Mouse (Mus musculus): ENCODE measurements around the gene Spata17.

Gene Spata17

DNA sequence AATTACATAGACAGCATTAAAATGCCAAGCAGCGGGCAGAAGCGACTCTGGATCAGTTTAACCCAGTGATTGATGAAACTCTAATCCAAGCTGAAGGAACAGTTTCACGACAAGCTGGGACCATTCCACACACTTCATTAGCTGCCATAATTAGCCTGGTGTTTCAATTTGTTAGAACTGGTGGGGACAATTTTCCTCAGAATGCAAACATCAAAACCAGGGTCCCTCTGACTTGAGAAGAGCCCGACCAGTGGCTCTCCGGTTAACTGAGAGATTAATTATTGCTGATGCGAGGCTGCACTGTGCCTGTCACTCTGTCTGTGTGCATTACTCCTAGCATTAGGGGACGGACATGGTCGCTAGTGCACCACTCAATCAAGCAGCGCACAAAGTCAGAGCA is 137.9 kb downstream of the Spata17 start:
- no peak for DNase-seq (ENCODE audit: low spot score)

DNA sequence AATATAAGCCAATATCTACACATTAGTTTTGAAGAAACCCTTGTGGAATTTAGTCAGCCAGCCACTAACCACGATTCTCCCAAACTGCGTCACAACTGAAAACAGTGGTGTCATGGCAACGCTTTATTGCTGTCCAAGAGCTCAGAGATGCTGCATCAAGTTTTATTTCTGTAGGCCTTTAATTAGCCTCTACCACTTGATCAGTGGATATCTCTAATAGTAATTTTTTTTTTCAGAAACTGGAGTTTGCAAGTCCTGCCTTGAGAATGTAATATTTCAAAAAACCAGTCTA is 138.3 kb downstream of the Spata17 start:
- no peak for DNase-seq (ENCODE audit: low spot score)

DNA sequence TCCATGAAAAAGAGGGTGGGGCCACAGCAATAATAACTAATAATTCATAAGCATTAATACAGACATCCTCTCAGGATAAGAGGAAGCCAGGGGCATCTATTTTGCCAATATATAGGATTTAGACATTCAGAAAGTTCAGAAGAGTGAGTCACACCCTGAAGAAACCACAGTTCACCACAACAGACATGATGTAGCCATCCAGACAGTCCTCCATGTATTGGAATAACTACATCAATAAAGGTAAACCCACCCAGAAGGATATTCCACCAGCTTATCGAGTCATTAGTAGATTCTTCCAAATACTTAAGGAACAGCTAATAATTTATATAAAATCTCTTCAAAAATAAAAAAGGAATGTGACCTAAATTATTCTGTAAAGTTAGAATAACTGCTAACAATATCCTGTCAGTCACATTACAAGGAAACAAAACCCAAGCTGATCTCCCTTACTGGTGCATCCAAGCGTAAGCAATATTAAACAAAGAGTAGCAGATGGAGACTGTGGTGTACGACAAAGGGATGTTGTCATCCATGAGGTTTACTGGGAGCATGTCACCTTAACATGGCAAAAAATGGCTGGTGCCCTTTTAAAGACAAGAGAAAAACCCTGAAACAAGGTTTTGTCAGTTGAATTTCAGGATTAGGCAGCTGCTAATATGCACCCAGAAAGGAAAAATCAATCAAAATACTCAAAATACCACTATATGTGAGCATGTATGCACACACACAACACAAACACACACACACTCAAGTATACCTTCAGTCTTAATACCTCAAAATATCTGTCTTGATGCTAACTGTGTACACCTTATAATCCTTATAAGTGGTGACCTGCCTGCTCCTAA is 138.8 kb downstream of the Spata17 start:
- DNase-seq (ENCODE audit: low spot score) = no peak

DNA sequence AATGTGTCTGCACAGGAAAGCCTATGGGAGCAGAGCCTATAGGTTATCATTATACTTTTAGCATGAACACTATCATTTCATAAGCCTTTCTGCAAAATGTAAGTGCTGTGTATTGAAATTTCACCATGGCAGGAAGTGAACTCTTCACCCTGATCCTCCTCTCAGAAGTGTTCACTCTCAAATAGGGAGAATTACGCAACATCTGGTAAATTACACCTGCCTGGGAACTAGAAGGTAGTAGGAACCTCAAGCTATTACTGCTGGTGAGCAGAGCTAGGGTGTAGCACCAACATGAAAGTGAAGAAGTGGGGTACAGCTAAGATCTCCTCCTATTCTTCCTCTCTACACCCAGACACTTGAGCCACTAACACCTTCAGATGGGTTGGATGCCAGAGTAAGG is 155.4 kb downstream of the Spata17 start:
- no peak for DNase-seq (ENCODE audit: low spot score)

DNA sequence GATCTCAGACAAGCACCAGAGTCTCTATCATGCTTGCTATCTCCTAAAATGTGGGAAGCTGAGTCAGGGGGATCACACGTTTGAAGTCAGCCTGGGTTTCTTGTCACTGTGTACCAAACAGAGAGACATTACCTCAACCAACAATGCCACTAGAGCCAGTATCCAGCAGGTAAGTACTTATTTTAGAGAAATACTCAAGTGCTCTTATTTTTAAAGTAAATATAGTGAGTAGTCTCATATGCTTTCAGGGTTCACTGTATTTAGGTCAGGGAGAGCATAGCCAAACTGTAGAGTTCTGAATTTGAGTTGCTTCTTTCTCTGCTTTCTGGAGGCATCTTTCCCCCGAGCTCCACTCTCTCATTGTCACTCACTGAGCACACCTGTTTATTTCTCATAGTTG is 160.9 kb downstream of the Spata17 start:
- no peak for DNase-seq (ENCODE audit: low spot score)

DNA sequence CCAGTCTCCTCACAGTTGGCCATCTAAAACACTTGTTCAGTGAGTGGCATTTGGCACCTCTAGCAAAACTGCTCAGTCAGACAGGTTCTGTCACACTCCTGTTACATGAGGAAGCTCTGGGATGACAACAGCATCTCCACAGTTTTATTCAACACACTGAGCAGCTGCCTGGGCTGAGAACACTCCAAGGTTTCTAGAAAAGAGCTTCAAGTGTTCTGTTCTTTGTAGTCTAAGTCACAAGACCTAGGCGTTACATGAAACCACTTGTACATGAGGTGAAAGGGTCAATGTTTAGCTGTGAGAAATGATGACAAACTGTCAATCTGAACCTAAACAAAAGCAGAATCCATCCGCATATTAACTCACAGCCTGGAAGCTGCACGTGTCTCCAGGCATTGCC is 161.4 kb downstream of the Spata17 start:
- DNase-seq (ENCODE audit: low spot score) = no peak

DNA sequence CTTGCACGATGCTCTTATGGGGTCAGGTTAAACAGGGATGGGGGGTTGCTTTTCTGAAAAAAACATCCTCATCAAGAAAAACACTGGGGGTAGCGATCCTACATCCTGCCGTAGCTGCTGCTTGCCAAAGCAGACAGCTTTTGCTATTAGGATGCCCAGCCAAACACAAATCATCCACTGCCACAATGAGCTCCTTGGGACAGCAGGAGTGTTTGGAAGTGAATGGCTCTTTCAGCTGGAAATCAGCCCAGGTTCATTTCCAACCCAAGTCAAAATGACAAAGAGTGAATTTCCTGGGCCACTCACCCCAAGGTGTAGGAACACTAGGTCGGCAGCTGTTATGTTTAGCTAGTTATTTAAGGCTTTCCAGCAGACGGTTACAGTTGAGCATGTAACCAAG is 162.7 kb downstream of the Spata17 start:
- DNase-seq (ENCODE audit: low spot score) = no peak

DNA sequence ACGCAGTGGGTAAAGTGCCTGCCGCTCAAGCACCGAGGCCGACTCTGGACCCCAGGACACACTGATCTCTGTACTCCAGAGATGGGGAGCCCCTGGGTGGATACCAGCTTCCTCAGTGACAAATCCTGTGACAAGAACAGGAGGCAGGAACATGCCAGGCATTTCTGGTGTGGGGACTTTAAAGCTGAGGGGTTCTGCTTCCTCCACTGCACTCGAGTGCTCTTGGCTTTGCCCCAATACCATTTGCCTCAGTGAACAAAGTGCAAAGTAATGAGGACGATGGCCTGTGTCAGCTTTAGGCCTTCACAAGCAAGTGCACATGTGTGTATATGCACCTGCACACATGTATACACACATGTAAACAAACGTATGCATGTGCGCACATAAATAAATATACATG is 164.0 kb downstream of the Spata17 start:
- no peak for DNase-seq (ENCODE audit: low spot score)

DNA sequence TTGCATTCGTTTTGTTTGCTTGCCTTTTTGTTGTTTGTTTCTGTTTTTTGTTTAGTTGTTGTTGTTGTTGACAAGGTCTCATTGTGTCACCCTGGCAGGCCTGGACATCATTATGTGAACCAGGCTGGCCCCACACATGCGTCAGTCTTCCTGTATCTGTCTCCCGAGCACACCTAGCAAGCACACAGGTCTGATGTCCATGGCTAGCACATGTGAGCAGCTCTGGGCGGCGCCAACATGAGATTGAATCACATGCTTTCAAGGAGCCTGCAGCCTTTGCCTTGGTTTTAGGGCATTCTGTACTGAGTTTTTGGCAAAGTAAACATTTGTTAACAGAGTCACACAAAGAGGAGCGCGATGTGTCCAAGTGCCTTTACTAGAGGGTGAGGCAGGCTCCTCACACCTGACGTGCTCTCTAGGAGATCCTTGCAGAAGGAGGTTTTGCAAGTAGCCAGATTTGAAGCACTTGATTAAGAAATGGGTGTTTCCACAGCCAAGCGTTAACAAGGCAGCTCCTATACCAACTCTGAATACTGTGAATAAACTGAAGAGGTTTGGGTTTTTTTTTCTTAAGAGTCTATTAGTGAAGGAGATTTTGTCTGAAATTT is 166.5 kb downstream of the Spata17 start:
- DNase-seq (ENCODE audit: low spot score) = no peak

DNA sequence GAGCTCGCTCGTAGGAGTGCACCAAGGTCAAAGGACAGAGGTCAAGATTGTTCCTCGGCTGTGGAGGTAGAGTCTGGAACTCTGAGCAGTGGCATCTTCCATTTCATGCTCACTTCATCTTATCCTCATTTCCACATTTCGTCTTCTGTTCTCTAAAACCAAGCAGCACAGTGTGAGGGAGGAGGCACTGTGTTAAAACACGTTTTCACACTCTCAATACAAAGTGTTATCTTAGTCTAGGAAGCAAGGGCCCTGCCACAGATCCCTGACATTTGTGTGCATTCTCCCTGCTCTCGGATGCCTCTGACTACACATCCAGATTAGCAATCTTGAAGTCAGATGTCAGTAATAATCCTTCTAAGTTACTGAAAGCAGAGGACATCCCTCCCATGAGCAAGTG is 170.5 kb downstream of the Spata17 start:
- DNase-seq (ENCODE audit: low spot score) = no peak

DNA sequence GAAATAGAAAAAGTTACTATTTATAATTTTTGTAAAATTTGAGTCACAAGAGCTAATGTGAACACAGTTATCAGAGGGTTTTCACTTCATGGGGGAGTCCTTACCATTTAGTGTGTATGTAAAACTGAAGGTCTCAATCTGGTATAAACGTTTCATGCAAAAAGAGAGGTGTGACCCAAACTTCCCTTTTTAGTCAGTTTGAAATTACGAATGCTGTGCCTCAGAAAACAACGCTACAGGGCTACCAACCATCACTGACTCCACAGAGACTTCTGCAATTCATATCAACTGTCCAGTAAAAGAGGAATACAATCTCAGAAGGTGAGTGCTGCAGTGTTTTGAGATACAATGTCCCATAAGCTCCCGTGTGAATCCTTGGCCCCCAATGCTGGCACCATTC is 175.5 kb downstream of the Spata17 start:
- DNase-seq (ENCODE audit: low spot score) = no peak

DNA sequence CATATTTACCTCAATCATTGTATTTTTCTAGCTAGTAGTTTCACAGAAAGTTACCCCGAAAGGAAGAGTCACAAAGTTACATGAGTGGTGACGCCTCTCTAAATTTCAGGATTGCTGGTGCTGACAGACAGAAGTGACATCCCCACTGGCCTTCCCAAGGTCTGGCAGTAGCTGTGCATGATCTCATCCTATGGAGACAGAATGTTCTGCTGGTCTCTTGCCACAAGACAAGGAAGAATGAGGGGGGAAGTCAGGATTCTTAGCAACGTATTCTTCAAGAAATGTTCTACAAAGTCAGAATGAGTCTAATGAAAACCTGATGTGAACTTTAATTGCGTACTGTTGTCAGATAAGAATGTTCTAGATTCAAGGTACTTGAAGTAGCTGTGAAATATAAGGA is 179.5 kb downstream of the Spata17 start:
- DNase-seq (ENCODE audit: low spot score) = no peak

DNA sequence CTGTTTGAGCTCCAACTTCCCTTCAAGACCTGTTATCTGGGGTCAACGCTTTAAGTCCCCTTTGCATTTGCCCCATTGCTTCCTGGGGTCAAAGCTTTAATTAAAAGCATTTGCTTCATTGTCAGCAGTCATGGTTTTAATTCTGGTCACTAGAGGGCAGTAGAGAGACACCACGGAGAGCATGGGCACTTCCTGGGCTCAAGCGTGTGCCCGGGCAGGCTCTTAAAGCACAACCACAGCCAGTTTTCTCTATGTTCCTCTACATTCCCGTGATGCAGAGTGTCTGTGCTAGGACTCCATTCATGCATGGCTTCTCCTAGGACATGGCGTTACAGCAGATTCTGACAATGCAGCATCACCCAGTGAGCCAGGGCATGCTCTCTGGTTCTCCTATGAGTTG is 183.5 kb downstream of the Spata17 start:
- DNase-seq (ENCODE audit: low spot score) = no peak

DNA sequence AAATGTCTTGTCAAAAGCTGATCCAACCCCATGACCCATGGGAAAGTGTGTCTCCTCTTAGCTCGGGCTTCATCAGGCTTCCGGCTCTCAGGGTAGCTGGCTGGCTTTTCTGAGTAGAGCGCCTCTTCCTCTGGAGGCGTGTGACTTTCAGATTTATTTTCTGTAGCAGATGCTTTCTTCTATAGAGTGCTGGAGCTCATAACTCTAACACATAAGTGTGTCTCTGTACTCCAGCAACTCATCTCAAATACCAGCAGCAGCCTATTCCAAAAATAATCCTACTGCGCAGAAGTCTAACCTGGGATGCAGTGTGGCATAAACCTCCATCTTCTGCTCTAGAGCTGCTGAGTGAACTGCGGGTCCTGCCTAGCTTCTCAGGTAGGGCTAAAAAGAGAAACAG is 186.4 kb downstream of the Spata17 start:
- DNase-seq (ENCODE audit: low spot score) = no peak

DNA sequence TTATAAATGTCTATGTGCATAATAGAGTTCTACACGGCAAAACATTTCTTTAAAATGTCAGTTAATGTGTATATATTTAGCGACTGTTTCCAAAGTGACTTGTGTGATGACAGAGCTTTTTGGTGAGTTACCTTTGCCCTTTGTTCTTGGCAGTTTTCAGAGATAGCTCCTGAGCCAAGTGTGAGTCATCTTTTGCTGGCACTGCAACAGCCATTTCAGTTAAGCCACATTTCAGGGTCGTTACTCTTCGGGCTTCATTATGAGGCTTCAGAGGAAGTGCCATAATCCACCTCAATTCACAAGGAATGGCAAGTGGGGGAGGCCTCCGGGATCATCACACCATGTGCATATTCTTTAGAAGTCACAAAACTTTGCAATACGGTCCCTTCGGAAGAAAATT is 195.3 kb downstream of the Spata17 start:
- DNase-seq (ENCODE audit: low spot score) = no peak

DNA sequence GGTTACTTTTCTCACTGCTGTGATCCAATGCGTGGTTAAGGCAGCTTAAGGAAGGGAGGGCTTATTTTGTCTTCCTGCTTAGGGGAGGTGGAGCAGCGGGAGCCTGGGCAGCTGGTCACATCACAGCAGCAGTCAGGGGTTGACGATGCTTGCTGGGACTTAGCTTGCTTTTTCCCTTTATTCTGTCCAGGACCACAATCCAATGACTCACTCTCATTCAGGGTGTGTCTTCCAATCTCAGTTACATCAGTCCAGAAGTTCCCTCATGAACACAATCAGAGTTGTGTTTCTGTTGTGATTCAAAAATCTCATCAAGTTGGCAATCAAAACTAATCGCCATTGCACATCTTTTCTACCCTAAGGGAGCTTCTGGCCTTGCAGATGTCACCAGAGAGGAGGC is 199.1 kb downstream of the Spata17 start:
- DNase-seq (ENCODE audit: low spot score) = no peak

DNA sequence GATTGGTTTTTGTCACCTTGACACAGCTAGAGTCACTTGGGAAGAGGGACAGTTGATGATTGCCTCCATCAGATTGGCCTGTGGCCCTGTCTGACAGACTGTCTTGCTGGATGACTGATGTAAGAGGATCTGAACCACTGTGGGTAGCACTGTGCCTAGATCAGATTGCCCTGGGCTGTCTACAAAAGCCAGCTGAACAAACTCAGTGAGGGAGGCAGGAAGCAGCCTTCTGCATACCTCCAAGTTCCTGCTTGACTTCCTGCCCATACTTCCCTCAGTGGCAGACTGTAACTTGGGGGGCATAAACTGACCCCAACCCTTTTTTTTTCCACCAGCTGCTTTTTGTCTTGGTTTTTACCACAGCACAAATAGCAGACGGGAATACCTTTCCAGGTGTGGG is 199.6 kb downstream of the Spata17 start:
- no peak for DNase-seq (ENCODE audit: low spot score)

DNA sequence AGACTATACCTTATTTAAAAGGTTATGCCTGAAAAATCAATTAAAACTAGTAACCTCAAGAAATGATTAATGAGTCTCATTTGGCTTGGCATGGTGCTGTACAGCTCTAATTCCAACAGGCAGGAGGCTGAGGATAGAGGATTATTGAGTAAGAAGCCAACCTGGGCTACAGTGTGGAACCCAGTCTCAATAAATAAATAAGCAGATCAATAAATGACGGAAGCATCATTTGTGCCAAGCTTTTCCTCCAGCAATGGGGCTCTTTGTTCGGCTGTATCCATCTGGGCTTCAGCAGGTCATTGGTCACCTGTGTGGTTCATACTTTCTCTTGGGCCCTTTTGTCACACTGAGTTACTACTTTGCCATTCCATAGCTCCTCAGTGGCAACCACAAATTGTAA is 201.1 kb downstream of the Spata17 start:
- no peak for DNase-seq (ENCODE audit: low spot score)

DNA sequence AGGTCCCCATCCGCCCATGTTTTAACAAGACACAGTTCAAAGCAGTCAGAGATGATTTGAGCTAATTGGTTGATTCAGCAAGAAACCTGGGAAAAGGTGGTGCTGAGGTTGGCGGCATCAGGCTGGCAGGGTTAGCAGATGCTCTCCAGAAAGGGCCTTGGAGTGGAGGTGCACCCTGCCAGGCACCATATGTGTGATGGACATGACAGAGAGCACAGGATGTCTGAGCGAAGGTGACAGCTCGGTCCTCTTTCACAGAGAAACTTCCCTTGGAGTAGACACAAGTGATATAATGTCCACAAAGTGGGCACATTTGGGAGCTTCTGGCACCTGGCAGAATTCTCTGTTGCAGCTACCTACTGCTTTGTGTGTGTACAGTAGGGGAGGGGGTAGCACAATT is 203.7 kb downstream of the Spata17 start:
- DNase-seq (ENCODE audit: low spot score) = no peak

DNA sequence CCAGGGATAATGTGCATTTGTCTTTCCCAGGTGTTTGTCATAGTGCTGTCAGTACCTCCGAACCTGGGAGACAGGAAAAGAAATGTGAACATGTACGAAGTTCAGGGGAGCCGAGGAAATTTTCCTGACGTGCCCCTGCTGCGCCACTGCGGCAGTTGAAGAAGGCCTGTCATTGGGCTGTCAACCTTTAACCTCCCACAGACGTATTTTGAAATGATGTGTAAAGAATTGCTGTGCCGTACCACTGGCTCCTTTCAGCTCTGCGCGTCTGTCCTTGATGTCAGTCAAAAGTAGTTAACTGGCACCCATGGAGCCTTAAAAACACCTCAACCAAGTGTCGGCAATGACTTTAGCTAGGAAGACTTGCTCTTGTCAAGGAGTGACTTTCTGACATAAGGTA is 205.2 kb downstream of the Spata17 start:
- DNase-seq (ENCODE audit: low spot score) = no peak

DNA sequence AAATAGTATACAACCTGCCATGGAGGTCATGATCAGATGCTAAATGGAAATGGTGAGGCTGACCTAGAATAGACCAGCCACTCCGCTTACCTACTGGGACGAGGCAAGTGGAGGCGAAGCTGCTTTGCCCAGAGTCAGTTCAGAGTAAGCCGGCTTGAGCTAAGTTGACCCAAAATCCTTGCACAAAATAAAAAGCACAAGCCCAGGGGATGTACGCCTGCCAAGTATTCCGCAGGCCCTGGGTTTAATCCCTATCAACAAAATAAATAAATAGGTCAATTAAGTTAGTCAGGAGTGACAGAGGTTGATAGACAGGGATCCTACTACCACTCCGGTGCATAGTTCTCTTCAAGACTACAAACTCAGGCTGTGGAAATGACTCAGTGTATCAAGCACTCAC is 207.0 kb downstream of the Spata17 start:
- no peak for DNase-seq (ENCODE audit: low spot score)

DNA sequence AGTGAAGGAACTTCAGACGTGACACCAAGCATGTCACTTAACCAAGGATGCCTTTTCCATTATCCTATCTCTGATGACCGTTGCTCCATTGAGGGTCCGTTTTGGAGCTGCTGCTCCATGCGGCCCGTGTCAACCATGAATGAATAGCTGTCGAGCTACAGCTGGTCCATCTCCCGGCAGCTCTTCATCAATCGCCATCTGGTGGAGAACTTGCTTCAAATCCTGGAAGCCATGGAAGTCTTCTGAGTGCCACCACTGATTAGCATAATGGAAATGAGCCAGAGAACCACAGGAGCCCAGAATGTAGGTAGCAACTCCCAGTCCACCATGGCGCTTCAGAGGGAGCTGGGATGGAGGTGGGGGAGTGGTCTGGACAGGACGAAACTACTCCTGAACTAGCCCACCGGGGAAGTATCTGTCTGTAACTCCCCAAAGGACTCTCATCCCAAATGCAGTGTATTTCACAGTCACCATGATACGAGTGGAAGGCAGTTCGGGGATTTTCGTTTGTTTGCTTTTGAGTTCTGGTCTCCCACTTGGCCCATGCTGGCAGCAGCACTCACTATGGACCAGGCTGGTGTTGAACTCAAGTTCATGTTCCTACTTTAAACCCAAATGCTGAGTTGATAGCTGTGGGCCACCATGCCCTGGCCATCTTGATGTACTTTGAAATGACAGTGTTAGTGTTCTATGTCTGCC is 208.9 kb downstream of the Spata17 start:
- no peak for DNase-seq (ENCODE audit: low spot score)

DNA sequence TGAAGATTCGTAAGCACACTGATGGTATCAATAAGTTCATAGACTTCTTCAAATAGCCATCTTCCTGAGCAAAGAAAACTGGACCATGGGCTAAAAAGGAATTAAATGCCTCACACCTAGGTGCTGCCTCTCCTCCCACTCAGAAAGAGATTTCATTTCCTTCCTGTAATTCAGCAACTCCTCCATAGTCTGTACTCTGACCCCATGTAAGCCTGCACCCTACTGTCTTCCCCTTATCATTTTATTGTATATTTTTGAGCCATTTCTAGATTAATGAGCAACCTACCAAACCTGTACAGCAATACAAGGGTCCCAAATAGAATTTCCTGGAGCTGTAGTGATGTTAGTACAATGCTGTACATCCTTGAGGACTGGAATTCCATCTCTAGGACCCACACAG is 211.0 kb downstream of the Spata17 start:
- no peak for DNase-seq (ENCODE audit: low spot score)

DNA sequence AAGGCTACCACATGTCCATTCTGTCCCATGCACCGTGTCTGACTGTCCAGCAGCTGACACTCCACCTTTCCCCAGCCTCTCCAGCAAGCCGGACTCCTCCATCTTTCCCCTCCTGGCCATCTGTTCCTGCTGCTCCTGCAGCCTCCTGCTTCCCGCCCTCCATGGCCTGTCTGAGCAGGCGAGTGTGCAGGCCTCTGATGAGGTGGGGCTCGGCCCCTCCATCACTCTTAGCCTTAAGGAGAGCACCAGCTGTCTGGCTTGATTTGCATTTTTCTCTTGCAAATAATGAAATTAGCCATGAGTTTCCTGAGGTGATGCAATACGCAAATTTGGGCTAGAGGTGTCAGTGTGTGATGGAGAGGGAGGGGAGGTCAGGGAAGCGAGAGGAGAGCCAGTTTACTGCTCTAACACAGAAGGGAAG is 211.8 kb downstream of the Spata17 start:
- DNase-seq (ENCODE audit: low spot score) = no peak

Measured in testis, postnatal 10 days (tissue).